Mouse (Mus musculus): ENCODE measurements around the gene Arfgap1. TPM values are rescaled to one million over a fixed set of nuclear protein-coding genes. Genes with fewer than 3 reads are reported as not detected.

Gene Arfgap1
- polyA plus RNA-seq, 2 experiments from 2014 or later: 40.5 to 50.4 TPM

DNA sequence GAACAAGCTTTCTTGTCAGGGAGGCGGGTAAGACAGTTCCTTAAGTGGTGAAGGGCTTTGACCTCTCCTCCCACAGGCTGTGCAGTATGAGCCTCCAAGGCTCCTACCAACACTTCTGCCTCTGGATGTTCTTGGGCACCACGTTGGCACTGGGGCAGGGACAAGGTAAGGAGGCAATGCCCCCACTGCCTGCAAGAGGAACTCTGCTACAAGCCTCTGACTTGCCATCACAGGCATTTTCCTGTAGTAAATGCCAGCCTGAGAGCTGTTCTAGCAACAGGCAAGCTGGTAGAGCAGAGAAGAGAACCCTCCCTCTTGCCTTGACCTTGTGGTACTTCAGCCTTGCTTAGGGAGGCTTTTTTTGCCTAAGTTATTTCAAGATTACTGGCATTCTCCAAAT is 19.4 kb downstream of the Arfgap1 start, which contains the start of gene Col20a1:
TSS of gene Col20a1 (plus strand) at position 87 of the 400 bp plus-strand sequence.
- no peak for ATAC-seq

DNA sequence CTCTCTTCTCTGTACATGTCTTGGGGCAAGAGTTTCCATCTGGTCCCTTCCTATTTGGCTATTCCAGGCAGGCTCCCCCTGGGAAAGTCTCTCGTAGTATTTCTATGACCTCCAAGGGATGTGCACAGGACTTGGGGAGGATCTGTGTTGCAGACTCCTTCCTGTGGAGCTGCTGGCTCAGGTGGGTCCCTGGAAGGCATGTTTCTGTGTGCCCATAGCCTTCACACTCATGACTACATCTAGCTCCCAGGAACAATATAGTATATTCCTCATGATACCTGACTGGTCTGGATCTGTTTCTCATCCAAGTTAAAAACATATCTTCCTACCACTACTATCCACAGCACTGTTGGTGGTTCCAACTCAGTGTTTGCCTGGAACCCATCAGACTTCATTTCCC is 20.0 kb downstream of the Arfgap1 start:
- ATAC-seq: no peak

DNA sequence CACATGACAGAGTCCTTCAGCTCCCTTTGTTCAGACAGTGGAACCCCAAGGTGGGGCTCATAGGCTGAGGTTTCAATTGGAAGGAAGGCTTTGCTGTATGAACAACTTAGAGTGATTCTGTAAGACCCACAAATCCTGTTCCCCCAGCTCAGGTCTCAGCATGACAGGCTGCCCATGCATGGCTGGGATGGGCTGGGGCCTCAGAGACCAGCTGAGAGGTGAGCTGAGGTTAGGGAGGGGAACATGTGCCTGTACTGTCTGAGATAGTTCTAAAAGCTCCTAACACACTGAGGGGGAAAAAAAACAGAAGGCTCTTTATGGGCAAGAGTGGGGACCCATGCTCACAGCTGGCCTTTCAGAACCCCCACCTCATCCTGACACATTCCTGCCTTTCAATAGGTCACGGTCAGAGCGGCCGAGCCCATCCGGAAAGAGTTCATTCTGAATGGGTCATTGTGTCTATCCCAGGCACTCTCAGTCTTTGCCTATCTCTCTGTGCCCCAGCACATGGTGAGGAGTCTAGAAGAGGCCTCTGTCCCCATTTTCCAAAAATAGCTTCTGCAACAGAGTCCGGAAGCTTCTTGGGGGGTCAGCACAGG is 20.5 kb downstream of the Arfgap1 start:
- no peak for ATAC-seq

DNA sequence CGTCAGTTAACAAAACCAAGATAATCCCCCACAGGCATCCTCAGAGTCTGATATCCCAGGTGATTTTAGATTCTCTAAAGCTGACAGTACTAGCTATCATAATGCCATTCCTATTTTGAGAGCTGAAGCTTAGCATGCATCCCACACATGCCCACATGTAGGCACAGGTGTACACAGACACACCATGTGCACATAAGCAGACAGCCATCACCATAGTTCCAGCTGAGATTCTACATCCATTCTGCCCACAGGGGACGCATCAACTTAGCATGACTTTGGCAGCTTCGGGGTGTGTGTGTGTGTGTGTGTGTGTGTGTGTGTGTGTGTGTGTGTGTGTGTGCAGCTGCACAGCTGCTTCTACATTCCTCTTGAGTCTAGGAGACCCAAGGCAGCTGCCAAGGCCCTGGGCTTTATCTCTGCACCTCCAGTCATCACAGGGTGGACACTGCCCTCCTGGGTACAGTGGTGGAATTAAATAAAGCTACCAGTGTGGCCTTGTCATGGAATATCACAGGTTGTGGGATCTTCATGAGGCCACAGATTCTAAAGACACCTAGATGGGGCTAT is 21.4 kb downstream of the Arfgap1 start:
- no peak for ATAC-seq

DNA sequence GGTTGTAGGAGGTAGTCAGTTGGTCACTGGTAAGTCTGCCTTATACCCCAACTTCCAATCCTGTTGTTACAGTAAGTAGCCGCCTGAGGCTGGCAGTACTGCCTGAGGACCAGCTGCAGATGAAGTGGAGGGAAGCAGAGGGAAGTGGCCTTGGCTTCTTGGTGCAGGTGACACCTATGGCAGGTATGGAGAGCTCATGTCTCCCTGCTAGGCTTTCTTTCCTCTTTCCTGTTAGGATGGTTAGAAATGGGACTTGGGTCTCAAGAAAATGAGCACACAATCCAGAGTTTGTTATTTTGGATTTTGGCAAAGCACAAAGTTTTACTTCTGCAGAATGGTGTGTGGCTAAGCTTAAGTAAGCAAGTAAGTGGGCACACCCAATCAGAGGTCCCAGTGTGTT is 21.9 kb downstream of the Arfgap1 start:
- no peak for ATAC-seq

DNA sequence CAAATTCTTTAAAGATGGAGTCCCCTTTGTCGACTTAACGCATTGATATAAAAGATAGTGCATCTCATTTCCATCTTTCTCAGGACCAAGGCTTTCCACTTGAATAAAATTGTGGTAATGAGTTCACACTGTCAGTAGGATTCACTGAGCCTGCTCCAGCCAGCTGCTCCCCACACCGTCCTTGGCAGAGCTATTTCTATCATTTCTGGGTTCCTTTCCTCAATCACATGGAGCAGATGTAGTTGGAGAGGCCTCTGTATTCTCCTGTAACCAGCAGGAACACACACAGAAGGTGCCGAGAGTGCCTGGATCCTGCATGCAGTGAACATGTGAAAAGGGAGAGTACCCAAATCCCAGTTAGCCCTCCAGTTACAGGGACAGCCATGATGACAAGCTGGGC is 23.3 kb downstream of the Arfgap1 start:
- no peak for ATAC-seq

DNA sequence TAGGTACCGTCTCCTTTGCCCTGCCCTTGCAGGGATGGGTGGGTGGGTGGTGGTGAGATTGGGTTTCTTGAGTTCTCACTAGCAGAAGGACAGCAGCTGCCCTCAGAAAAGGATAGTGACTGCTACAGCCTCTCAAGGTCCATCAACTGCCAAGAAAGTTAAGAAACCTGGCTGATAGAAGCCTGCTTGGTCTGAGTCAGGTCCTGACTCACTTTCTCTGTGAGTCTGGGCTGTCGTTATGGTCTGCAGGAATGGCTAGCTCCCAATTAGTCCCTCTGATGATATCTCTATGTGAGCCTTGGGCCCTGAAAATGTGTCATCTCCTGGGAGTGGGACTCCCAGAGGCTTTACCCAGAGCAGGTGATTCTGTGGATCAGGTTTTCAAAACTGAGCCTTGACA is 27.3 kb downstream of the Arfgap1 start:
- ATAC-seq: no peak

DNA sequence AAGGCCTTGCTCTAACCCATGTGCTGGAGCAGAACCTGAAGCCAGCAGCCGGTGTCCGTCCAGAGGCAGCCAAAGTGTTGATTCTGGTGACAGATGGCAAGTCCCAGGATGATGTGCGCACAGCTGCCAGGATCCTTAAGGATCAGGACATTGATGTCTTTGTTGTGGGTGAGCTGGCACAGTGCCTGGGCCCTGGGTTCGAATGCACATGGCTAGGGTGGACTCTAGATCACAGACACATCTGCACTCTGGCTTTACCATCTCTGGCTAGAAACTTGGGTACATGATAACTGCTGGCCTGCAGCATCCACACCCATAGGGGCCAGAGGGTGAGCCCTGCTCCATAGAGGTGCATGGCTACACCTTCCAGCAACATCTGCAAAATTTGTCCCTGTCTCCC is 28.4 kb downstream of the Arfgap1 start:
- no peak for ATAC-seq

DNA sequence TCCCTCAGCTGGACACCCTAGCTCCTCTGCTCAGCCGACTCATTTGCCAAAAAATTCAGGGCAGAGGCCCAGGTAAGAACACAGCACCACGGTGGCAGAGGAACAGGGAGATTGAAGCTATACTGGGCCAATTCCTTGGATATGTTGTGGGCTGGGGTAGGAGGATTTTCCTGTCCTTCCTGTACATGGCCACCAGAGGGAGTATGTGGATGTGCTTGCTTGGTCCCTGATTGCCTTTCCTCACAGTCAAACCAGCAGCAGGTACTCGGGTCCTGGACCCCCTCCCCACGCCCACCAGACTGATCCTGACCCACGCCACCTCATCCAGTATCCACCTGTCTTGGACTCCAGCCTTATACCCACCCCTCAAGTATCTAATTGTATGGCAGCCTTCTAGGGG is 29.4 kb downstream of the Arfgap1 start:
- no peak for ATAC-seq

DNA sequence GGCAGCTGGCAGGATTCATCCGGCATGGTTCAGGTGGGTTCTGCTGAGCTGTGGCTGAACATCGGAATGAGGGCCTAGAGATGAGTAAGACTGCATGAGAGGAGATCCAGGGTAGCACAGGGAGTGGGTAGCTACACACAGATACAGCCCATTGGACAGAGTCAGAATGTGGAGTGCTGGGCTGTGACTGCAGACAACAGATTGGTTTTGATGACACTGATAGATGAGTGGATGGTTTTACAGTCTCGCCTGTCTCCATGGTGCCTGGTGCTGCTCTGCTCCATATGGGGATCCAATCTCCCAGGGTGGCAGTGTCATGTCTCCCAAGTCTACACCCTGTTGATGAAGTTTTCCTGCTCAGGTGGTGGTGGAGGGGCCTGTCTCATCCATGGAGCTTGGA is 29.9 kb downstream of the Arfgap1 start:
- no peak for ATAC-seq

DNA sequence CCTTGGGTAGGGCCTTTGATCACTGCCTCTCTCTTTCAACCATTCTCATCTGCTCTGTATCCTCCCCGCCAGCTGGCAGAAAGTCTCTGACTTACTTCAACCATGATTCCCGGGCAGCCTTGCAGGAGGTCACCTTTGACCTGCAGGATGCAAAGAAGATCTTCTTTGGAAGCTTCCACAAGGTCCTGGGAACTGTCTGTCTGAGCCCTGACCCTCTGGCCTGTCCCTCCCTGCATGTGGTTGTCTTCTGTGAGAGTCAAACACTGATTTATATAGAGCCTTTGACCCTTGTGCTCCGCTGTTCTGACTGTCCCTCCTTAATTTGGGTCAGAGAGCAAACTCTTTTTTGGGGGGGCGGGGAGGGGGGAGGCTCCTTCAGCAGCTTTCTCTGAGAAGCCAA is 40.0 kb downstream of the Arfgap1 start:
- ATAC-seq: no peak

DNA sequence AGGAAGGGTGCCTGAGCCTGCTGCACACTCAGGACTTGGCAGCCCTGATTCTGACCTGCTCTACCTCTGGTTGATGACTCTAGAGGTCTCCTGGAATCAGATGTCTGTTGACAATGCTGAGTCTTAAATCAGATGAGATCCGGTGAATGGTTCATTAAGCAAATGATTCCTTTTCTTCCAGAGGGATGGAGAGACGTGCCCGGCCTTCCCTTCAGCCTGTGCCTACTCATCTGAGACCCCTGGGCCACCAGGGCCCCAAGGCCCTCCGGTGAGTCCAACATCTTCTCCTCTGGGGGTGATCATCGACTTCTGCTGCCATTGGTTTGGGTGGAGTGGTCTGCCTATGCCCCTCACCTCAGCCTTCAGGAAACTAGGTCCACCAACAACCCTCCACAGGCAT is 41.3 kb downstream of the Arfgap1 start:
- ATAC-seq: no peak

DNA sequence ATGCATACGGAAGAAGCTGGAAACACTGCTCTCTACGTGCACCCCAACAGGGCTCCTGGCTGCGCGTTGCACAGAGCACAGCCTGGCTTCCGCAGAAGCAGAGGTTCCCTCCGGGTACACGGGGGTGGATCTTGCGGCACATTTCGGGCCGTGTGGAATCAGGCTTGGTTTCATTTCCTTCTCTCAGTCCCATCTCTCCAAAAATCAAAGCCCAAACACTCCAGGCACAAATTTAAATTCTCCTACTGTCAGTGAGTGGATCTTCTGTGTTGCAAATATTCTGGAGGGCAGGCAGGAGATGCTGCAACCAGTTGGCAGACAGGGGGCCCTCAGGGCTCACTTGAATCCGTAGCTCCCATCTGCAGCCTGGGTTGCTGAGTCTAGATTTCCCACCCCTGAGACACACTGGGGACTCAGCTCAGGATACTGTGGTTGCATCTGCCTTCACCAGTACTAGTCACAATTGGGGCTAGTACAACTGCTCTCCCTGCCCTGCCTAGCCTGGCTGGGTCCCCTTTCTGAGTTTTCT is 64.4 kb downstream of the Arfgap1 start:
- no peak for ATAC-seq

Other genes starting within 250 kb of the Arfgap1 start
- 10 to 100 TPM; 68.7 to 77.6 TPM for gene Slc17a9, start 242.0 kb upstream of the Arfgap1 start, polyA plus RNA-seq (2017; shearing (Covaris generic))
- gene Bhlhe23, start 190.3 kb upstream of the Arfgap1 start, polyA plus RNA-seq (2017; shearing (Covaris generic)): not detected
- 10 to 100 TPM in 1 of 2 experiments, 1 to 10 TPM in 1; 9.5 to 12.2 TPM for gene Ythdf1, start 46.3 kb upstream of the Arfgap1 start, polyA plus RNA-seq (2017; shearing (Covaris generic))
- not detected for gene Birc7, start 38.2 kb upstream of the Arfgap1 start, polyA plus RNA-seq (2017; shearing (Covaris generic))
- not detected for gene Nkain4, start 12.5 kb upstream of the Arfgap1 start, polyA plus RNA-seq (2017; shearing (Covaris generic))
- gene Col20a1, start 19.3 kb downstream of the Arfgap1 start, polyA plus RNA-seq (2017; shearing (Covaris generic)): under 1 TPM; 0.20 to 0.31 TPM
- not detected for gene Chrna4, start 76.3 kb downstream of the Arfgap1 start, polyA plus RNA-seq (2017; shearing (Covaris generic))
- not detected for gene Kcnq2, start 168.1 kb downstream of the Arfgap1 start, polyA plus RNA-seq (2017; shearing (Covaris generic))
- gene Eef1a2, start 189.8 kb downstream of the Arfgap1 start, polyA plus RNA-seq (2017; shearing (Covaris generic)): not detected
- 100 to 1,000 TPM; 179 to 181 TPM for gene Ppdpf, start 220.0 kb downstream of the Arfgap1 start, polyA plus RNA-seq (2017; shearing (Covaris generic))
- gene Ptk6, start 235.6 kb downstream of the Arfgap1 start, polyA plus RNA-seq (2017; shearing (Covaris generic)): not detected
- under 1 TPM; 0.18 to 0.38 TPM for gene Srms, start 246.0 kb downstream of the Arfgap1 start, polyA plus RNA-seq (2017; shearing (Covaris generic))